Mouse (Mus musculus): ENCODE results near the gene Tenm3.

Tenm3 gene

GRCm38 (mm10) chr8:48810615-48811014 is 33.1 kb downstream of the Tenm3 start:
- in situ Hi-C loops (cut with MboI, MseI), result no loop called here

GRCm38 (mm10) chr8:48809104-48809503 is 34.6 kb downstream of the Tenm3 start:
- in situ Hi-C loops (cut with MboI, MseI), result no loop called here

GRCm38 (mm10) chr8:48803070-48803469 is 40.7 kb downstream of the Tenm3 start:
- in situ Hi-C loops (cut with MboI, MseI), result no loop called here

GRCm38 (mm10) chr8:48802231-48802630 is 41.5 kb downstream of the Tenm3 start:
- in situ Hi-C loops (cut with MboI, MseI), result no loop called here

- in situ Hi-C loops (cut with MboI, MseI), result no loop called here
Observed at GRCm38 (mm10) chr8:48797955-48798359, 45.8 kb downstream of the Tenm3 start.

- in situ Hi-C loops (cut with MboI, MseI), result no loop called here
Observed at GRCm38 (mm10) chr8:48794285-48794684, 49.5 kb downstream of the Tenm3 start.

GRCm38 (mm10) chr8:48793729-48794128 is 50.0 kb downstream of the Tenm3 start:
- in situ Hi-C loops (cut with MboI, MseI), result no loop called here

GRCm38 (mm10) chr8:48792587-48793326 is 51.0 kb downstream of the Tenm3 start:
- in situ Hi-C loops (cut with MboI, MseI), result no loop called here

- in situ Hi-C loops (cut with MboI, MseI), result no loop called here
Observed at GRCm38 (mm10) chr8:48783308-48783707, 60.4 kb downstream of the Tenm3 start.

- in situ Hi-C loops (cut with MboI, MseI), result no loop called here
Observed at GRCm38 (mm10) chr8:48780628-48781027, 63.1 kb downstream of the Tenm3 start.

- in situ Hi-C loops (cut with MboI, MseI), result no loop called here
Observed at GRCm38 (mm10) chr8:48779194-48779593, 64.6 kb downstream of the Tenm3 start.

GRCm38 (mm10) chr8:48776081-48776480 is 67.7 kb downstream of the Tenm3 start:
- in situ Hi-C loops (cut with MboI, MseI), result no loop called here

- in situ Hi-C loops (cut with MboI, MseI), result no loop called here
Observed at GRCm38 (mm10) chr8:48775531-48776037, 68.2 kb downstream of the Tenm3 start.

GRCm38 (mm10) chr8:48774837-48775236 is 68.9 kb downstream of the Tenm3 start:
- in situ Hi-C loops (cut with MboI, MseI), result no loop called here

GRCm38 (mm10) chr8:48766545-48767234 is 77.1 kb downstream of the Tenm3 start:
- in situ Hi-C loops (cut with MboI, MseI), result no loop called here

GRCm38 (mm10) chr8:48765212-48765611 is 78.5 kb downstream of the Tenm3 start:
- in situ Hi-C loops (cut with MboI, MseI), result no loop called here

GRCm38 (mm10) chr8:48764011-48764410 is 79.7 kb downstream of the Tenm3 start:
- in situ Hi-C loops (cut with MboI, MseI), result no loop called here

- in situ Hi-C loops (cut with MboI, MseI), result no loop called here
Observed at GRCm38 (mm10) chr8:48756874-48757273, 86.9 kb downstream of the Tenm3 start.

- in situ Hi-C loops (cut with MboI, MseI), result no loop called here
Observed at GRCm38 (mm10) chr8:48755492-48755891, 88.3 kb downstream of the Tenm3 start.

GRCm38 (mm10) chr8:48754959-48755358 is 88.8 kb downstream of the Tenm3 start:
- in situ Hi-C loops (cut with MboI, MseI), result no loop called here

- in situ Hi-C loops (cut with MboI, MseI), result no loop called here
Observed at GRCm38 (mm10) chr8:48751965-48752364, 91.8 kb downstream of the Tenm3 start.

- in situ Hi-C loops (cut with MboI, MseI), result no loop called here
Observed at GRCm38 (mm10) chr8:48748503-48749059, 95.2 kb downstream of the Tenm3 start.

GRCm38 (mm10) chr8:48743912-48744311 is 99.8 kb downstream of the Tenm3 start:
- in situ Hi-C loops (cut with MboI, MseI), result no loop called here

All from T-helper 2 cell (primary cell).